Mouse (Mus musculus): ENCODE data around the gene Ptprm. TPM values are rescaled to one million over a fixed set of nuclear protein-coding genes. Genes with fewer than 3 reads are reported as not detected.

Gene Ptprm
- polyA plus RNA-seq, 1 experiment from 2014 or later = 45.7 TPM

- Histone ChIP-seq H3K4me1 (replicated peaks; ENCODE audit: control insufficient read depth, insufficient read depth, low read length) (no peaks in the 10 kb centered on the region), H3K27me3 (ENCODE audit: control insufficient read depth, insufficient read depth, low read depth, low read length) (no peaks in the 10 kb centered on the region), H3K27ac (ENCODE audit: low read length) (no peak overlapping the region), H3K9me3 (ENCODE audit: control insufficient read depth, low read length) (no peaks in the 10 kb centered on the region), H3K4me3 (ENCODE audit: low read length) (no peak overlapping the region), H3K9ac (ENCODE audit: low read length) (no peak overlapping the region), H3K4me2 (ENCODE audit: low read depth, low read length) (no peak overlapping the region), H3K36me3 (ENCODE audit: control insufficient read depth, insufficient read depth, low read length) (no peaks in the 10 kb centered on the region; the same call in 1 of the 2 replicates)
- ATAC-seq (ENCODE audit: low read depth) = no peak
- 83% methylated on average over 3 of the region's 3 CpGs for WGBS
Observed at GRCm38 (mm10) chr17:66665201-66665756, 689.0 kb downstream of the Ptprm start.

GRCm38 (mm10) chr17:66664796-66665195 lies 689.5 kb downstream of the Ptprm start:
- WGBS = 61% methylated on average over 10 of the region's 10 CpGs
- no peak overlapping the region for H3K27ac ChIP-seq (ENCODE audit: low read length)
- no peaks in the 10 kb centered on the region for H3K4me1 ChIP-seq (replicated peaks; ENCODE audit: control insufficient read depth, insufficient read depth, low read length)
- H3K27me3 ChIP-seq (ENCODE audit: control insufficient read depth, insufficient read depth, low read depth, low read length) = no peaks in the 10 kb centered on the region
- no peak overlapping the region for H3K4me3 ChIP-seq (ENCODE audit: low read length)
- no peak overlapping the region for H3K9ac ChIP-seq (ENCODE audit: low read length)
- H3K36me3 ChIP-seq (ENCODE audit: control insufficient read depth, insufficient read depth, low read length) = no peaks in the 10 kb centered on the region; the same call in 1 of the 2 replicates
- H3K9me3 ChIP-seq (ENCODE audit: control insufficient read depth, low read length) = no peaks in the 10 kb centered on the region
- no peak overlapping the region for H3K4me2 ChIP-seq (ENCODE audit: low read depth, low read length)
- no peak for ATAC-seq (ENCODE audit: low read depth)

- no peak overlapping the region for H3K27ac ChIP-seq (ENCODE audit: low read length)
- no peaks in the 10 kb centered on the region for H3K9me3 ChIP-seq (ENCODE audit: control insufficient read depth, low read length)
- H3K9ac ChIP-seq (ENCODE audit: low read length) = no peak overlapping the region
- no peak overlapping the region for H3K4me3 ChIP-seq (ENCODE audit: low read length)
- H3K36me3 ChIP-seq (ENCODE audit: control insufficient read depth, insufficient read depth, low read length) = no peaks in the 10 kb centered on the region; the same call in 1 of the 2 replicates
- no peak for ATAC-seq (ENCODE audit: low read depth)
- no peak overlapping the region for H3K4me2 ChIP-seq (ENCODE audit: low read depth, low read length)
- no peaks in the 10 kb centered on the region for H3K4me1 ChIP-seq (replicated peaks; ENCODE audit: control insufficient read depth, insufficient read depth, low read length)
- 49% methylated on average over 3 of the region's 3 CpGs for WGBS
- no peaks in the 10 kb centered on the region for H3K27me3 ChIP-seq (ENCODE audit: control insufficient read depth, insufficient read depth, low read depth, low read length)
Observed at GRCm38 (mm10) chr17:66659242-66659641, 695.0 kb downstream of the Ptprm start.

GRCm38 (mm10) chr17:66637951-66638722 lies 716.1 kb downstream of the Ptprm start:
- Histone ChIP-seq H3K4me1 (replicated peaks; ENCODE audit: control insufficient read depth, insufficient read depth, low read length) (no peaks in the 10 kb centered on the region), H3K9ac (ENCODE audit: low read length) (no peak overlapping the region), H3K4me3 (ENCODE audit: low read length) (no peak overlapping the region), H3K27ac (ENCODE audit: low read length) (no peak overlapping the region), H3K27me3 (ENCODE audit: control insufficient read depth, insufficient read depth, low read depth, low read length) (no peaks in the 10 kb centered on the region), H3K9me3 (ENCODE audit: control insufficient read depth, low read length) (no peaks in the 10 kb centered on the region), H3K4me2 (ENCODE audit: low read depth, low read length) (no peak overlapping the region), H3K36me3 (ENCODE audit: control insufficient read depth, insufficient read depth, low read length) (no peaks in the 10 kb centered on the region)
- 69% methylated on average over 7 of the region's 7 CpGs for WGBS
- ATAC-seq (ENCODE audit: low read depth) = peak; percentile 80

GRCm38 (mm10) chr17:66619996-66620656 lies 734.1 kb downstream of the Ptprm start:
- H3K27me3 ChIP-seq (ENCODE audit: control insufficient read depth, insufficient read depth, low read depth, low read length) = no peaks in the 10 kb centered on the region
- WGBS = 67% methylated on average over 13 of the region's 13 CpGs
- H3K9ac ChIP-seq (ENCODE audit: low read length) = no peak overlapping the region
- H3K4me1 ChIP-seq (replicated peaks; ENCODE audit: control insufficient read depth, insufficient read depth, low read length) = no peaks in the 10 kb centered on the region
- no peak overlapping the region for H3K27ac ChIP-seq (ENCODE audit: low read length)
- H3K4me3 ChIP-seq (ENCODE audit: low read length) = no peak overlapping the region
- H3K9me3 ChIP-seq (ENCODE audit: control insufficient read depth, low read length) = no peaks in the 10 kb centered on the region; the same call in 1 of the 2 replicates
- no peak for ATAC-seq (ENCODE audit: low read depth)
- no peak overlapping the region for H3K4me2 ChIP-seq (ENCODE audit: low read depth, low read length)
- no peaks in the 10 kb centered on the region for H3K36me3 ChIP-seq (ENCODE audit: control insufficient read depth, insufficient read depth, low read length)

GRCm38 (mm10) chr17:66619255-66619826 lies 734.9 kb downstream of the Ptprm start:
- 81% methylated on average over 3 of the region's 3 CpGs for WGBS
- no peak for ATAC-seq (ENCODE audit: low read depth)
- no peaks in the 10 kb centered on the region for H3K4me1 ChIP-seq (replicated peaks; ENCODE audit: control insufficient read depth, insufficient read depth, low read length)

More at GRCm38 (mm10) chr17:66619255-66619826, 734.9 kb downstream of the Ptprm start:
- H3K4me2 ChIP-seq (ENCODE audit: low read depth, low read length) = no peak overlapping the region
- no peaks in the 10 kb centered on the region; the same call in 1 of the 2 replicates for H3K9me3 ChIP-seq (ENCODE audit: control insufficient read depth, low read length)
- H3K27ac ChIP-seq (ENCODE audit: low read length) = no peak overlapping the region
- no peaks in the 10 kb centered on the region for H3K36me3 ChIP-seq (ENCODE audit: control insufficient read depth, insufficient read depth, low read length)
- no peak overlapping the region for H3K4me3 ChIP-seq (ENCODE audit: low read length)
- no peaks in the 10 kb centered on the region for H3K27me3 ChIP-seq (ENCODE audit: control insufficient read depth, insufficient read depth, low read depth, low read length)
- no peak overlapping the region for H3K9ac ChIP-seq (ENCODE audit: low read length)

Small RNA genes lying within 50 kb of the gene (microRNA-seq; reads per million reads assigned to microRNA genes)
- 1.6 reads per million for gene Mir5709
